Comparison of ENCODE assay signal across 21 mouse cellular contexts in genomic region chr14:62867576-62867975, GRCm38 (mm10). TPM values are rescaled to one million over a fixed set of nuclear protein-coding genes. Genes with fewer than 3 reads are reported as not detected.
A peak's percentile ranks its signal among the peaks of the same experiment; 100 is the strongest.
DNase-seq lines count a peak whose midpoint lies in the region; ATAC-seq and TF ChIP-seq lines count a peak whose summit lies in the region.
"Had no signal": no experiment of that assay in that cellular context is flagged by ENCODE, and none has a peak within 500 bp of the region (broad histone marks: within the 10 kb centered on the region; RNA-seq: fewer than 3 reads in every experiment).

No protein-coding gene starts in this region.

- TF ChIP-seq POLR2A in spleen, adult 2 months (IDR thresholded peaks at IDR 0.05; ENCODE audit: low read depth, low read length): no peak
- TF ChIP-seq POLR2A in MEL (IDR thresholded peaks at IDR 0.05; ENCODE audit: control insufficient read depth in 1 of 2, insufficient read depth in 1 of 2, low read depth in 1 of 2, low read length in 2 of 2, poor library complexity in 1 of 2): no peak

- TF ChIP-seq RAD21 in MEL (IDR thresholded peaks at IDR 0.05; ENCODE audit: low read depth, low read length): no peak

- no peak for TF ChIP-seq EP300 in MEL (IDR thresholded peaks at IDR 0.05; ENCODE audit: low read depth in 1 of 2, low read length in 2 of 2)

- H3K9me3 ChIP-seq in hindbrain, embryonic 10.5 days: peaks cover 11% of the 10 kb centered on the region; the same call in 1 of the 2 replicates
- no peaks in the 10 kb centered on the region for H3K9me3 ChIP-seq in hindbrain, embryonic 12.5 days (replicated peaks)
- H3K9me3 ChIP-seq in MEL (replicated peaks; ENCODE audit: insufficient read depth, low read length): no peaks in the 10 kb centered on the region

- no peak for DNase-seq in hindbrain, embryonic 10.5 days (ENCODE audit: low spot score)
- DNase-seq in spleen, adult 2 months (ENCODE audit: low read depth in 1 of 2, low spot score in 2 of 2): no peak
- no peak for DNase-seq in spleen, postnatal 10 days (ENCODE audit: low spot score in 2 of 2)
- DNase-seq in MEL (ENCODE audit: low read depth, low spot score): peak; percentile 28
- DNase-seq in splenic B cell, adult 2 months (ENCODE audit: low read depth, low spot score): peak; percentile 46
- no peak for DNase-seq in lung, postnatal 25 days (ENCODE audit: low spot score)
- DNase-seq: adrenal gland, postnatal 14 days; cerebellum, adult 11-12 months; cerebellum, postnatal 14 days; heart, postnatal 10 days; midbrain, embryonic 14.5 days; right cerebral cortex, postnatal 25 days had no signal

- H3K4me1 ChIP-seq in hindbrain, embryonic 10.5 days (replicated peaks): peaks cover 33% of the 10 kb centered on the region
- peaks cover 15% of the 10 kb centered on the region for H3K4me1 ChIP-seq in hindbrain, embryonic 12.5 days
- peaks cover 39% of the 10 kb centered on the region for H3K4me1 ChIP-seq in spleen, adult 2 months (ENCODE audit: control insufficient read depth, insufficient read depth, insufficient read length)
- peaks cover 29 to 34% of the 10 kb centered on the region in 2 experiments for H3K4me1 ChIP-seq in MEL (ENCODE audit: control insufficient read depth in 1 of 2, insufficient read depth in 2 of 2, low read length in 2 of 2)

- ATAC-seq in hindbrain, embryonic 12.5 days (ENCODE audit: low FRiP score): no peak
- ATAC-seq: forebrain, embryonic 16.5 days; hindbrain, postnatal 0 days; intestine, postnatal 0 days had no signal

- no peak overlapping the region for H3K4me2 ChIP-seq in hindbrain, embryonic 12.5 days (replicated peaks)
- H3K4me2 ChIP-seq: embryonic facial prominence, embryonic 13.5 days; heart, embryonic 11.5 days had no signal

- no peak overlapping the region for H3K4me3 ChIP-seq in hindbrain, embryonic 10.5 days
- H3K4me3 ChIP-seq in hindbrain, embryonic 12.5 days: no peak overlapping the region
- H3K4me3 ChIP-seq in spleen, adult 2 months (ENCODE audit: extremely low read depth, insufficient read depth, insufficient read length): no peak overlapping the region
- peak overlapping the region in 1 of 2 experiments; percentile 3; a peak in 1 of 4 replicates for H3K4me3 ChIP-seq in MEL (ENCODE audit: control insufficient read depth in 1 of 2, insufficient read depth in 1 of 2, low read depth in 2 of 2, low read length in 2 of 2)
- H3K4me3 ChIP-seq: embryonic facial prominence, embryonic 13.5 days; myocyte had no signal

- WGBS in hindbrain, embryonic 10.5 days: 89% methylated on average over 1 of the region's 1 CpGs
- 83% methylated on average over 1 of the region's 1 CpGs for WGBS in hindbrain, embryonic 12.5 days
- 22% methylated on average over 1 of the region's 1 CpGs for WGBS in spleen, adult 2 months

- TF ChIP-seq CTCF in spleen, adult 2 months (IDR thresholded peaks at IDR 0.05; ENCODE audit: extremely low read depth, insufficient read depth, insufficient read length, insufficient replicate concordance): no peak
- TF ChIP-seq CTCF in MEL (IDR thresholded peaks at IDR 0.05 in 2 of 3, conservative IDR thresholded peaks at IDR 0.05 in 1 of 3; ENCODE audit: control insufficient read depth in 1 of 3, insufficient read depth in 1 of 3, low read depth in 2 of 3, low read length in 3 of 3, poor library complexity in 1 of 3, severe bottlenecking in 1 of 3): no peak

- H3K79me2 ChIP-seq in MEL (ENCODE audit: control insufficient read depth, insufficient read depth, low read length, poor library complexity): no peaks in the 10 kb centered on the region

- H3K27ac ChIP-seq in hindbrain, embryonic 10.5 days: peak overlapping the region; percentile 68; the same call in 1 of the 2 replicates
- no peak overlapping the region for H3K27ac ChIP-seq in hindbrain, embryonic 12.5 days
- H3K27ac ChIP-seq in spleen, adult 2 months (ENCODE audit: insufficient read depth, low read length): peak overlapping the region; percentile 43; the same call in 1 of the 2 replicates
- peak overlapping the region; percentile 49; the same call in 1 of the 2 replicates for H3K27ac ChIP-seq in MEL (ENCODE audit: control insufficient read depth, low read depth, low read length)
- H3K27ac ChIP-seq: embryonic facial prominence, embryonic 13.5 days; hindbrain, postnatal 0 days; kidney, postnatal 0 days; liver, embryonic 14.5 days had no signal

- H3K9ac ChIP-seq in hindbrain, embryonic 12.5 days: no peak overlapping the region
- no peak overlapping the region for H3K9ac ChIP-seq in MEL (ENCODE audit: control insufficient read depth, low read depth, low read length, poor library complexity, severe bottlenecking)
- H3K9ac ChIP-seq: embryonic facial prominence, embryonic 13.5 days; liver, embryonic 14.5 days had no signal

- peaks cover 11% of the 10 kb centered on the region for H3K36me3 ChIP-seq in hindbrain, embryonic 10.5 days
- peaks cover 4% of the 10 kb centered on the region; the same call in 1 of the 2 replicates for H3K36me3 ChIP-seq in hindbrain, embryonic 12.5 days
- H3K36me3 ChIP-seq in spleen, adult 2 months (ENCODE audit: control insufficient read depth, insufficient read depth, low read length): no peaks in the 10 kb centered on the region
- peaks cover 0 to 54% of the 10 kb centered on the region in 2 experiments; a peak in 2 of 4 replicates for H3K36me3 ChIP-seq in MEL (ENCODE audit: control insufficient read depth in 1 of 2, insufficient read depth in 2 of 2, low read length in 2 of 2)
- H3K36me3 ChIP-seq in splenic B cell, adult 2 months (ENCODE audit: control insufficient read depth, insufficient read depth, low read length, poor library complexity, severe bottlenecking): no peaks in the 10 kb centered on the region

- H3K27me3 ChIP-seq in hindbrain, embryonic 10.5 days (ENCODE audit: insufficient read depth, poor library complexity, severe bottlenecking): no peaks in the 10 kb centered on the region
- H3K27me3 ChIP-seq in hindbrain, embryonic 12.5 days: no peaks in the 10 kb centered on the region
- no peaks in the 10 kb centered on the region for H3K27me3 ChIP-seq in spleen, adult 2 months (ENCODE audit: control insufficient read depth, insufficient read depth, low read length)
- no peaks in the 10 kb centered on the region for H3K27me3 ChIP-seq in MEL (ENCODE audit: control insufficient read depth in 1 of 2, insufficient read depth in 2 of 2, low read length in 2 of 2)
- H3K27me3 ChIP-seq in splenic B cell, adult 2 months (ENCODE audit: control insufficient read depth, insufficient read depth, low read length, poor library complexity, severe bottlenecking): no peaks in the 10 kb centered on the region
- H3K27me3 ChIP-seq: embryonic facial prominence, embryonic 13.5 days had no signal

TF ChIP-seq in MEL, 35 proteins besides CTCF, POLR2A, EP300 and RAD21:
- no peak for TF ChIP-seq MXI1 (IDR thresholded peaks at IDR 0.05; ENCODE audit: low read depth, low read length)
- no peak for TF ChIP-seq UBTF (IDR thresholded peaks at IDR 0.05; ENCODE audit: borderline replicate concordance, insufficient read depth, low read depth, low read length)
- TF ChIP-seq CHD2 (IDR thresholded peaks at IDR 0.05; ENCODE audit: low read length): no peak
- TF ChIP-seq POLR2AphosphoS5 (IDR thresholded peaks at IDR 0.05; ENCODE audit: borderline replicate concordance, low read depth, low read length): no peak
- TF ChIP-seq HCFC1 (IDR thresholded peaks at IDR 0.05; ENCODE audit: low read depth, low read length): no peak
- TF ChIP-seq ZMIZ1 (IDR thresholded peaks at IDR 0.05; ENCODE audit: low read depth, low read length): no peak
- no peak for TF ChIP-seq MYC (IDR thresholded peaks at IDR 0.05; ENCODE audit: low read depth, low read length)
- no peak for TF ChIP-seq TCF12 (IDR thresholded peaks at IDR 0.05; ENCODE audit: low read depth, low read length)
- TF ChIP-seq SMC3 (IDR thresholded peaks at IDR 0.05; ENCODE audit: low read depth, low read length): no peak
- no peak for TF ChIP-seq NRF1 (IDR thresholded peaks at IDR 0.05; ENCODE audit: insufficient read depth, low read depth, low read length, poor library complexity, severe bottlenecking)
- TF ChIP-seq E2F4 (IDR thresholded peaks at IDR 0.05; ENCODE audit: borderline replicate concordance, low read depth, low read length): no peak
- TF ChIP-seq ZC3H11A (IDR thresholded peaks at IDR 0.05; ENCODE audit: low read depth, low read length): no peak
- TF ChIP-seq ZNF384 (IDR thresholded peaks at IDR 0.05; ENCODE audit: low read depth, low read length): no peak
- TF ChIP-seq ELF1 (IDR thresholded peaks at IDR 0.05; ENCODE audit: low read depth, low read length): no peak
- TF ChIP-seq MAX (IDR thresholded peaks at IDR 0.05; ENCODE audit: low read length): no peak
- no peak for TF ChIP-seq USF2 (IDR thresholded peaks at IDR 0.05; ENCODE audit: borderline replicate concordance in 1 of 2, insufficient read depth in 1 of 2, low read depth in 1 of 2, low read length in 2 of 2)
- TF ChIP-seq MAFK (IDR thresholded peaks at IDR 0.05; ENCODE audit: borderline replicate concordance, low read depth, low read length): no peak
- TF ChIP-seq GABPA (IDR thresholded peaks at IDR 0.05; ENCODE audit: low read depth, low read length): no peak
- TF ChIP-seq TAL1 (IDR thresholded peaks at IDR 0.05; ENCODE audit: low read length): no peak
TF ChIP-seq in MEL: peak in this region for 0.

RNA-seq across cellular contexts. Expression of gene Wdfy2, which starts 30.1 kb away (rescaled TPM):
- 12.9 and 14.2 TPM in 2 replicates for polyA plus RNA-seq in hindbrain, embryonic 10.5 days (2016; fragmentation: Nextera tagmentation; extraction: Ambion mirVana)
- 14.2 and 15.0 TPM in 2 replicates for polyA plus RNA-seq in hindbrain, embryonic 12.5 days (2016; fragmentation: Nextera tagmentation; extraction: Ambion mirVana)
- 7.7 and 9.5 TPM in 2 replicates for polyA plus RNA-seq in spleen, adult 2 months (2012; rRNA removed)
- 2.7 and 3.3 TPM in 2 replicates for total RNA-seq in MEL (2012; rRNA removed)
- polyA plus RNA-seq in MEL (2012; ENCODE audit: insufficient read depth in 1 of 2, insufficient read length in 2 of 2, low read depth in 1 of 2, low replicate concordance in 2 of 2, missing spikeins in 1 of 2): 1 to 10 TPM in 1 of 2 experiments, not detected in 1; 4.1 TPM

Comparison
In these comparisons a context has a peak if more than half of its experiments do, and no peak if none do; other contexts are left out.
1. DNase-seq: peak in MEL (single experiment) and splenic B cell, adult 2 months (single experiment); none in hindbrain, embryonic 10.5 days (single experiment), spleen, adult 2 months (0 of 2), spleen, postnatal 10 days (0 of 2) and lung, postnatal 25 days (single experiment).